Mouse (Mus musculus): ENCODE measurements around the gene Sgsm1.

GRCm38 (mm10) chr5:113208048-113208447 is 102.5 kb downstream of the Sgsm1 start:
- no peak for TF ChIP-seq EP300 (IDR thresholded peaks at IDR 0.05; ENCODE audit: low read depth)
- TF ChIP-seq CTCF (IDR thresholded peaks at IDR 0.05; ENCODE audit: low read depth) = no peak
